Mouse (Mus musculus) duodenum, adult 2 months (tissue): ENCODE measurements around the gene Tbc1d20. TPM values are rescaled to one million over a fixed set of nuclear protein-coding genes. Genes with fewer than 3 reads are reported as not detected.

ENCODE experiments used
- polyA plus RNA-seq: library from polyadenylated mRNA; depleted of rRNA; stranded (reverse); fragments of >200 nt; gene quantifications from 2 replicates; pipeline ENCODE4 v1.2.3, GENCODE M21; 2012; ENCODE audit warnings: low replicate concordance; rRNA removed

Tbc1d20 gene
- polyA plus RNA-seq = 29.8 and 43.3 TPM in 2 replicates

DNA sequence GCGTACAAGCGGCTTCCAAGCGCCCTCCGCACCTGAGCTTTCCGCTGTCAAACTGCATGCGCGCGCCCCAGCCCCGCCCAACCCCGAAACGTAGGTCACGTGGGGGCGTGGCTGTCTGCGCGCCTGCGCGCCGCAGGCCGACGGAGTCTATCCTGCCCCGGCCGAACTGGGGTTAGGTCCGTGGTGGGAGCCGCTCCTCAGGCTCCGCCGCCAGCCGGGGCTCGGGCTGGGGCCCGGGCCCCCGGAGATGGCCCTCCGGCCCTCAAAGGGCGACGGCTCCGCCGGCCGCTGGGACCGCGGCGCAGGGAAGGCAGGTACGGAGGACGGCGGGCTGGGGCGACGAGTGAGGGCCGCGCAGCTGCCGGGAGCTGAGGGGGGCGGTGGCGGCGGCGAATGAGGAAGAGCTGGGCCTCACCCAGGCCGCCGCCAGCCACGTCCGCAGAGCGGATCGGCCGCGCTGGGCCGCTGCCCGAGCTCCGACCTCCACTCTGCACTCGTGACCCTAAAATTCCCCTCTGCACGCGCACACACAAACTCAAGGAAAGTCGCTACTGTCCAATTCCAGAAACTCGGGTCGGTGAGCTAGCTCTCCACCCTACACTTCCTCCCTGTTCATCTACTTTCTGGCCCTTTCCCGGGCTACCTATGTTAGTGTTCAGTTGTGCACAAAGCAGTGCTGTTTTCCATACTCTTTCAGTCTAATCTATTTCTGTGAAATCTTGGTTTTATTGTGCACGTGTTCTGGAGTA, at the start of gene Tbc1d20:
Gene Tbc1d20, plus strand, starts transcription at position 102 of the 749 bp plus-strand sequence.

DNA sequence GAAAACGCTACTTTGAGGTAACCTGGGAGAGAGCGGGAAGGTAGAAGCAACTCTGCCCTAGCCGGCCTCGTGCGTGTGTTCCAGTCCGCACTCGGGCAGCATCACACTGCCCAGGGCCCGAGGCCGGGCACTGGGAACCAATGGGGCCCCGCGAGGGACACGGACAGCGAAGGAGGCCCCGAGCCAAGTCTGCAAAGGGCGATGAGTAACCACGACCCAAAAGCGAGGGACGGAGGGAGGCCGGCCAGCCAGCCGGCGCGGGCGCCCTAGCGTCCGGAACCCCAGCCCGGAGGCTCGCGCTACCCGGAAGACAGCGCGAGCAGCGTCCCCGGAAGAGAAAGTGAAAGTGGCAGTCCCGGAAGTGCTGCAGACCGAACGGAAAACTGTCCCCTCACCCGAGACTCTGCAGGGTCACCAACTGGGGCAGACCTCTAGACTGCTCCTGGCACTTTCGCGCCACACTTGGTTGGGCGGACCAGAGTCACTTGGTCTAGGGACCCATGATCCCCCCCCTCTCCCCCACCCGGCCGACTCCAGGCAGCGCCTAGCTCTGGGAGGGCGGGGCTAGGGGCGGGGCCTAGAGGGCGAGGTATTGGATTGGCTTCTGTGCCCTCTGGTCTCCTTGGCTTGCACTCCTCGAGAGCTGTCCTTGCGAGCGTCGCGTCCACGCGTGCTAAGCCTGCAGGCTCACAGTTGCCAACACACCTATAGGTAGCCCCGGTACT, 38.6 kb downstream of the Tbc1d20 start, which contains the start of gene Rbck1:
Gene Rbck1, minus strand, starts transcription at position 553 of the 725 bp plus-strand sequence.

DNA sequence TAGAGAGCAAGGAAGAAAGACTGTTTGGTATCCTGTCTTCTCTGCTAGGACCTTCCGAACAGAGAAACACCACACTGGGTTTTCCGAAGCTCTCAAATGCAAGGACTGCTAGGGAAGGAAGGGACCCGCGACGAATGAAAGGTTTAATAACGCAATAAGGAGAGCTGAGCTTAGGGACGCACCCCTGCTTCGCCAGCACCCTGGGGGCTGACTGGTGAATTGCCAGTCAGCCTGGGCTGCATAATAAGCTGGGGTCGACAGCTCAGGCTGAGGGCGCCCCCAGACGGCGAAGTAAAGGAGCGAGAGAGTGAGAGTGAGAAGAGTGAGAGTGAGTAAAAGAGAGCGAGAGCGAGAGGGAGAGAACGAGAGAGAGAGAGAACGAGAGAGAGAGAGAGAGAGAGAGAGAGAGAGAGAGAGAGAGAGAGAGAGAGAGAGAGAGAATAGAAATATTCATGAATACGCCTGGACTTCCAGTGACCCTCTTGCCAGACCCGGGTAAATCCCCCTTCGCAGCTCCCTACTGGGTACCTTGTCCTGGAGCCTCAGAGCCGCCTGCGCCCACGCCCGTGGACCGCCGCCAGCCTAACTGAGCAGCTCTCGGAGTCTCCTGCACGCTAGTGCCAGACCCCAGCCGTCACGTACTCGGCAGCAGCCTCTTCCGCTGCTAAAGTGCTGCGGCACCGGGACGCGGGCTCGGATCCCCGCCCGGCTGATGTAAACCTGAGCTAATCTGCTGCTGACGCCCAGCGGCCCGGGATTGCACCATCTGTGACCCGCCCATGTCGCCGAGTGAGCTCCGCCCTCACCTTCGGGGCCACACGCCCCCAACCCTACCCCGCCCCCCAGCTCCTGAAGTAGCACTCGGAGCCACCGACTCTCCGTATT, 49.9 kb downstream of the Tbc1d20 start, which contains the start of gene Trib3:
Gene Trib3, minus strand, starts transcription at position 704 of the 885 bp plus-strand sequence.

Other genes with a start within 250 kb of the Tbc1d20 start
- gene Scrt2, start 212.3 kb upstream of the Tbc1d20 start, polyA plus RNA-seq = not detected in 2 replicates
- 328 and 743 TPM in 2 replicates for gene Srxn1, start 188.3 kb upstream of the Tbc1d20 start, polyA plus RNA-seq
- 1.8 and 13.4 TPM in 2 replicates for gene Tcf15, start 150.3 kb upstream of the Tbc1d20 start, polyA plus RNA-seq
- 5.1 and 9.3 TPM in 2 replicates for gene Csnk2a1, start 67.0 kb upstream of the Tbc1d20 start, polyA plus RNA-seq
- gene Rbck1, start 38.8 kb downstream of the Tbc1d20 start, polyA plus RNA-seq = 178 and 279 TPM in 2 replicates
- 4.9 and 33.5 TPM in 2 replicates for gene Trib3, start 50.2 kb downstream of the Tbc1d20 start, polyA plus RNA-seq
- gene Nrsn2, start 82.8 kb downstream of the Tbc1d20 start, polyA plus RNA-seq = 0.57 and 0.86 TPM in 2 replicates
- gene Sox12, start 104.2 kb downstream of the Tbc1d20 start, polyA plus RNA-seq = 3.0 and 3.3 TPM in 2 replicates
- 0.54 and 0.89 TPM in 2 replicates for gene Zcchc3, start 121.2 kb downstream of the Tbc1d20 start, polyA plus RNA-seq
- not detected in 2 replicates for gene 6820408C15Rik, start 121.8 kb downstream of the Tbc1d20 start, polyA plus RNA-seq
- not detected in 2 replicates for gene Defb23, start 170.8 kb downstream of the Tbc1d20 start, polyA plus RNA-seq
- gene Defb20, start 183.2 kb downstream of the Tbc1d20 start, polyA plus RNA-seq = not detected in 2 replicates
- not detected in 2 replicates for gene Defb22, start 196.3 kb downstream of the Tbc1d20 start, polyA plus RNA-seq
- not detected in 2 replicates for gene Defb26, start 217.9 kb downstream of the Tbc1d20 start, polyA plus RNA-seq
- not detected in 2 replicates for gene Defb28, start 224.4 kb downstream of the Tbc1d20 start, polyA plus RNA-seq
- not detected in 2 replicates for gene Defb29, start 246.3 kb downstream of the Tbc1d20 start, polyA plus RNA-seq